Mouse (Mus musculus) megakaryocyte-erythroid progenitor cell, adult 5-6 weeks (primary cell): ENCODE results near the gene Dnajc11. TPM values are rescaled to one million over a fixed set of nuclear protein-coding genes. Genes with fewer than 3 reads are reported as not detected.

Experiments
- ATAC-seq: replicated peaks from 2 replicates; pipeline ENCODE4 v1.8.0; 2016; ENCODE audit warnings: mild to moderate bottlenecking, inconsistent platforms; ENCODE audit not compliant: severe bottlenecking, poor library complexity, low FRiP score, low TSS enrichment
- total RNA-seq, 2 experiments: library from RNA; stranded (forward) in 1 of 2; stranded (reverse) in 1 of 2; fragments of 200-1000, 215-1000 nt in 1 of 2; fragments of >200 nt in 1 of 2; fragmentation: Nextera tagmentation in 1 of 2; gene quantifications; 2 replicates each; pipeline ENCODE4 v1.2.3; 2014 to 2017

Dnajc11 gene
- total RNA-seq, 2 experiments from 2014 or later: 85.8 to 108 TPM

- ATAC-seq: 0 out of 2 replicates have a peak, but pooled peaks have one; percentile 48
Measured at GRCm38 (mm10) chr4:151977748-151978147, 44.3 kb downstream of the Dnajc11 start.

- ATAC-seq: no peak
Measured at GRCm38 (mm10) chr4:151980699-151981098, 47.2 kb downstream of the Dnajc11 start.

GRCm38 (mm10) chr4:151981363-151981762 is 47.9 kb downstream of the Dnajc11 start:
- peak; percentile 72 for ATAC-seq

GRCm38 (mm10) chr4:151983043-151983442 is 49.6 kb downstream of the Dnajc11 start:
- no peak for ATAC-seq

GRCm38 (mm10) chr4:151983560-151983959 is 50.1 kb downstream of the Dnajc11 start:
- no peak for ATAC-seq

- no peak for ATAC-seq
Measured at GRCm38 (mm10) chr4:151985886-151986285, 52.4 kb downstream of the Dnajc11 start.

GRCm38 (mm10) chr4:151986650-151987049 is 53.2 kb downstream of the Dnajc11 start:
- ATAC-seq: no peak

- ATAC-seq: no peak
Measured at GRCm38 (mm10) chr4:151988014-151988341, 54.5 kb downstream of the Dnajc11 start.

- ATAC-seq: peak; percentile 46; the same call in 1 of the 2 replicates
Measured at GRCm38 (mm10) chr4:151988342-151989109, 55.0 kb downstream of the Dnajc11 start, which contains the start of gene Thap3. TSS of gene Thap3 (minus strand) at chr4:151988997.

GRCm38 (mm10) chr4:151989110-151989488 is 55.6 kb downstream of the Dnajc11 start:
- no peak for ATAC-seq

GRCm38 (mm10) chr4:151992091-151992490 is 58.6 kb downstream of the Dnajc11 start:
- ATAC-seq: no peak

- ATAC-seq: no peak
Measured at GRCm38 (mm10) chr4:151993035-151993434, 59.5 kb downstream of the Dnajc11 start.

GRCm38 (mm10) chr4:151994228-151995171 is 61.0 kb downstream of the Dnajc11 start:
- ATAC-seq: peak; percentile 67

- no peak for ATAC-seq
Measured at GRCm38 (mm10) chr4:151995371-151996172, 62.1 kb downstream of the Dnajc11 start.

GRCm38 (mm10) chr4:151996173-151996950 is 62.9 kb downstream of the Dnajc11 start, which contains the start of gene Phf13:
TSS of gene Phf13 (minus strand) at chr4:151996258.
- ATAC-seq: peak; percentile 88

GRCm38 (mm10) chr4:151996951-151997222 is 63.4 kb downstream of the Dnajc11 start:
- no peak for ATAC-seq

GRCm38 (mm10) chr4:151997701-151998100 is 64.2 kb downstream of the Dnajc11 start:
- no peak for ATAC-seq

- ATAC-seq: no peak
Measured at GRCm38 (mm10) chr4:151999481-151999880, 66.0 kb downstream of the Dnajc11 start.

- ATAC-seq: no peak
Measured at GRCm38 (mm10) chr4:152000906-152001305, 67.4 kb downstream of the Dnajc11 start.
